Mouse (Mus musculus) testis, postnatal 10 days (tissue): ENCODE data around the gene Atp6v1g2.
A peak's percentile ranks its signal among the peaks of the same experiment; 100 is the strongest.

ENCODE experiments used
- DNase-seq: peaks from one replicate; pipeline ENCODE4 v3.0.0; 2021; ENCODE audit warnings: low spot score

The Atp6v1g2 gene

DNA sequence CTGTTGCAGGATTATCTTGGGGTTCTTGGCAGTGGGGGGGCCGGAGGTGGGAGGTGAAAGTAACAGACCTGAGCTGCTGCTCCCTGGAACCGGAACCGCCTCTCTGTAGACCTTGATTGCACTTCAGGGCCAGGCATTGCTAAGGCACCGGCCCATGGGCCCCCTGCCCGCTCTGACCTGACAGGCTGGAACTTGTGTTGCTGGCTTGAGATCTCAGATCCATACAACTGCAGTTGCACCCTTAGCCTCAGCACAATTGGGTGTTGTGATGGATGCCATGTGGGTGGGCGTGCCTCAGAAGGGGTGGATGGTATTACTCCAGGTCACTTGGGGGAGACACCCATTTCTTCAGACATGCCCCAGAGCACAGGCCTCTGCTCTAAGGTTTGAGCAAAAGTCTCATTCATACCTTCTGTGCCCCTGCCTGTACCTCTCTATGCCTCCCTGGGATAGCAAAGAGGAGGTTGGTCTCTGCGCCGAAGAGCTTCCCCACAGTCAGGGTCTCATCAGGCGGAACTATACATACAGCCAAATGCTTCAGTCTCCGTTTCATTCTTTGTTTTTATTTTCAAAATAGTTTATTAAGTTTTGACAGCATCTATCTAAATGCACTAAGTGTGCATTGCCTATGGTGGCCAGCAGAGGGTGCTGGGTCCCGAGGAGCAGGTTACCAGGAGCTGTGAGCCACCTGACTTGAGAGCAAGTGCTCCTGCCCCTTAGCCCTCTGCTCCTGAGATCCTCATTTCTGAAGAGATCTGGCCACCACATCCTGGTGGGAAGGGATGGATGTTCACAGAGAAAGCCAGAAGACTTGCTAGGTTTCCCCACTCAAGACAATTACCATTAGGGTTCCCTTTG is 21.0 kb downstream of the Atp6v1g2 start:
- DNase-seq, result peak; percentile 81

DNA sequence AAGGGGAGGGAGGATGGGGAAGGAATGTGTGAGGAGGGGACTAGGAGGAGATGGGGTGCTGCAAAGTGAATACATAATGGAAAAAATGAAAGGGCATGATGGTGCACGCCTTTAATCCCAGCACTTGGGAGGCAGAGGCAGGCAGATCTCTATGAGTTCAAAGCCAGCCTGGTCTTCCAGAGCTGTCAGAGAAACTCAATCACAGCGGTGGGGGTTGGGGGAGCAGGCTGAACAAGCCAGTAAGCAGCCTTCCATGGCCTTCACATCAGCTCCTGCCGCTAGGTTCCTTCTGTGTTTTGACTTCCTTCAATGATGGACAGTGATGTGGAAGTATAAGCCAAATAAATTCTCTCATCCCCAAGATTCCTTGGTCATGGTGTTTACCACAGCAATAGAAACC is 21.8 kb downstream of the Atp6v1g2 start:
- no peak for DNase-seq

- DNase-seq, result no peak
These were observed 22.2 kb downstream of the Atp6v1g2 start for GRCm38 (mm10) chr17:35255704-35256103.

DNA sequence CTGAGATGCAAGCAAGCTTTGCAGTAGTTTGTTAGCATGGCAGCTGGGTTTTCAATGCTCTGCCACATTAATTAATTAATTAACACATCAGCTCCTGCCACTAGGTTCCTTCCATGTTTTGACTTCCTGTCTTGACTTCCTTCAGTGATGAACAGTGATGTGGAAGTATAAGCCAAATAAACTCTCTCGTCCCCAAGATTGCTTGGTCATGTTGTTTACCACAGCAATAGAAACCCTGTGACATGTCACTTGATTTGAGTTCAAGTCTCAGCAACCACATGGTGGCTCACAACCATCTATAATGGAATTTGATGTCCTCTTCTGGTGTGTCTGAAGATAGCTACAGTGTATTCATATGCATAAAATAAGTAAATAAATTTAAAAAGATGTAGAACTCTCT is 23.9 kb downstream of the Atp6v1g2 start:
- DNase-seq, result no peak

GRCm38 (mm10) chr17:35257824-35258491 is 24.5 kb downstream of the Atp6v1g2 start:
- DNase-seq, result peak; percentile 95

- DNase-seq, result no peak
These were observed 25.3 kb downstream of the Atp6v1g2 start for GRCm38 (mm10) chr17:35258492-35259478.

DNA sequence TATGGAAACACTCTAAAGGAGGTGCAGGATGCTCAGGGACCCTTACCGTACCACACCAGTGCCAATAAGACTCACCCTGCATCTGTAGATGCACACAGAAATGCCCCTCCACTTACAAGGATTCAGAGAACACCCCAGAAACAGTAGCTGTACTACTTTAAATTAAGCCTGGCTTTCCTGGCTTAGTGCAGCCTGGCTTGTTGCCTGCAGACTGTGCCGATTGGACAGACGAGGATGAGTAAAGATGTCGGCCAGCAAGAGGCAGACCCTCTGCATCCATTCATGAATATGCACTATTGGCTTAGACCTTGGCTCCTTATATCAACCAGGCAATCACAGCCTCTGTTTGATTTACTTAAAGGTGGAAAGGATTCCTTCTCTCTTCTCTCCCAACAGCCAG is 26.2 kb downstream of the Atp6v1g2 start:
- no peak for DNase-seq

DNA sequence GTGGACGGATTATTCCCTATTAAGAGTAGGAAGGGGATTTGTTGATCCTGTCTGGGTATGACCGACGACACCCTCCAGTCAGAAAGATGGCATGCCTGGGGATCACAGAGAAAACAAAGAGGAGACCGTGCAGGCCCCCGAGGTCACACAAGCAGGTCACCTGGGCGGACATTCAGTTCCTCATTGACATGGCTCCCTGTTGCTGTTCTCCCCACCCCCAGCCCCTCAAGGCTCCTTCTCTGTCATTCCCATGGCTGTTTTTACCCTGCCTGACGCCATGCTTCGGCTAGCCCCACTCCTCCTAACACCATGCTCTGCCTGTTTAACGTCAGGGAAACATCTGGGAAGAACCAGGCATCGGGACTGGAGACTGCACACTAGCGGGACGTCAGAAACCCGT is 28.2 kb downstream of the Atp6v1g2 start:
- no peak for DNase-seq

GRCm38 (mm10) chr17:35262664-35263522 is 29.4 kb downstream of the Atp6v1g2 start, which contains the start of gene H2-D1:
TSS of gene H2-D1 (plus strand) at chr17:35262730.
- DNase-seq, result peak; percentile 99

DNA sequence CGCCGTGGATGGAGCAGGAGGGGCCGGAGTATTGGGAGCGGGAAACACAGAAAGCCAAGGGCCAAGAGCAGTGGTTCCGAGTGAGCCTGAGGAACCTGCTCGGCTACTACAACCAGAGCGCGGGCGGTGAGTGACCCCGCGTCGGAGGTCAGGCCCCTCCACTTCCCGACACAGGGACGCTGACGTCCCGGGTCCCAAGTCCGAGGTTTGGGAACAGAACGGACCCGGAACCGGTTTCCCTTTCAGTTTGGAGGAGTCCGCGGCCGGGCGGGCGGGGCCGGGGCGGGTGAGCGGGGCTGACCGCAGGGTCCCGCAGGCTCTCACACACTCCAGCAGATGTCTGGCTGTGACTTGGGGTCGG is 30.0 kb downstream of the Atp6v1g2 start:
- DNase-seq, result no peak

DNA sequence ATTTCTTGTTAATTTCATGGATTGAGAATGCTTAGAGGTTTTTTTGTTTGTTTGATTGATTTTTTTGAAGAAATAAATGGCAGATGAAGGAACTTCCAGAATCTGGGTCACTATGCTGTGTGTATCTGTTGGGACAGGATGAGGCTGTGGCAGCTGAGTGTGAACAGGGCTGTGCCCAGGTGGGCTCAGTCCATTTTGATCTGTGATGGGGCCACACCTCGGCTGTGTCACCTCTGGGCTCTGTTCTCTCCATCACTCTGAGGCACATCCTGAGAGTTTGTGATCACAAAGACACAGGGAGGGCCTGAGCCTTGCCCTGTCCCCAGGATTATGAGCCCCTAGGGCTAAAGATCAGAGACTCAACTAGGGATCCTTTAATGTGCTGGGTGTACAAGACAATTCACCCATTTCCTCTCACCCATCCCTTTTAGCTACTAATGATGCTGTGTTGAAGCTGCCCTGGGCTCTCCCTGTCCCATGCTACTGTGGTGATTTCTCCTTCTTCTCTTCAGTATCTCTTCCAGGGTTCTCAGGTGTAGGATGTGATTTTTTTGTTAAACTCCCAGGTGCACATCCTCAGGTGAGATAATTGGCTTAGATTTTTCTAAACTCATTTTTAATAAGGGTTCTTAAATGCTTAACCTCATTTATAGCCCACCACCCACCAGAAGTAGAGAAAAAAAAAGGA is 34.1 kb downstream of the Atp6v1g2 start:
- DNase-seq, result no peak

DNA sequence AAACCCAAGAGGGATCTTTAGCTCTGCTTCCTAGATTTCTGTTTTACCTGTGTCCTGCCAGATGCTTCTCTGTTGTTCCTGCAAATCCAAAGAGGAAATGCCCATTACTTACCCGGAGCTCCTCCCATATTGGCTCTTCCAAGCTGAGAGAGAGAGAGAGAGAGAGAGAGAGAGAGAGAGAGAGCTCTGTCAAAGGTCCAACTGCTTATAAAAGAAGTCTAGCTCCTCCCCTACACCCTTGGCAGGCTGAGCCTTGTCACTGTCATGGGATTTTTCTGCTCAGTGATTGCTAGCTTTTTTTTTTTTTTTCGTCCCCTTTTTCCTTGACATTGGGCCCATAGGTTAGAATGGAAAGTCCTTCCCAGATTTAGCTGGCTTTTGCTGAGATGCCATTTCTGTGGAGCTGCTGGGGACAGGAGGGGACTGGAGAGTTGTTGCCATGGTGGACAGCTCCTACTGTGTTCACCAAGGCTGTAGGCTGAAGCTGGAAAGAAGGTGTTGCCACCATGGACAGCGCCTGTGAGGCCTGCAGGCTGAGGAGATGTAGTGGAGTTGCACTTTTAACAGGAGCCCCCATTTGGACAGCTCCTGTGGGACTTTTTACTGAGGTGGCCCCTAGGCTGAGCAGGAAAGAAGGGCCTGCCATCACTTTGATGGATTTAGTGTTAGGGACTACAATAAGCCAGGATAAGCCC is 36.3 kb downstream of the Atp6v1g2 start:
- peak; percentile 81 for DNase-seq

- no peak for DNase-seq
These were observed 38.8 kb downstream of the Atp6v1g2 start for GRCm38 (mm10) chr17:35272249-35272648.

GRCm38 (mm10) chr17:35274770-35275169 is 41.3 kb downstream of the Atp6v1g2 start:
- peak; percentile 95 for DNase-seq

DNA sequence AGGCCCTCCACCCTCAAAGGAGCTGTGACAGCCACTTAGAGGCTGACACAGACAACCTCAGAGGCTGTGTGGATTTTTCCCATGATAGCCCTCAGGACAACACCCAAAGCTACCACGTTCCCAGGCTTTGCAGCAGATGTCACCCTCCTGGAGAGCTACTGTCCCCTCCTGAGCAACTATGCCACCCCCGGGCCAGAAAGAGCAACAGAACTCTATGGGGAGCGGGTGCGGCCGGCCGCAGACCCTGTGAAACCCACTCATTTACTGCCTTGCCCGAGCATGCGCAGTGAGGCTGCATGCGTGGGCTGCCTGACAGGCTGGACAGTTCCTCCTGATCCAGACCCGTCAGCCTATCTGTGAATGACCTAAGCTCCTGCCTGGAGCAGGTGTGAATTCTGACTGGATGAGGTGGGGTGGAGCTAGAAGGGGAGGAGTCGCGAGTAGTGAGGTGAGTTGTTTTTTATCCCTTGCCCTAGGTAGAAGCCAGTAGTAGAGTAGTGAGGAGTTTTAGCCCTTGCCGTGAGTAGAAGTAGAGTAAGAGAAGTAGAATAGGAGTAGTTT is 42.9 kb downstream of the Atp6v1g2 start:
- DNase-seq, result no peak

- DNase-seq, result no peak
These were observed 44.6 kb downstream of the Atp6v1g2 start for GRCm38 (mm10) chr17:35278049-35278448.

DNA sequence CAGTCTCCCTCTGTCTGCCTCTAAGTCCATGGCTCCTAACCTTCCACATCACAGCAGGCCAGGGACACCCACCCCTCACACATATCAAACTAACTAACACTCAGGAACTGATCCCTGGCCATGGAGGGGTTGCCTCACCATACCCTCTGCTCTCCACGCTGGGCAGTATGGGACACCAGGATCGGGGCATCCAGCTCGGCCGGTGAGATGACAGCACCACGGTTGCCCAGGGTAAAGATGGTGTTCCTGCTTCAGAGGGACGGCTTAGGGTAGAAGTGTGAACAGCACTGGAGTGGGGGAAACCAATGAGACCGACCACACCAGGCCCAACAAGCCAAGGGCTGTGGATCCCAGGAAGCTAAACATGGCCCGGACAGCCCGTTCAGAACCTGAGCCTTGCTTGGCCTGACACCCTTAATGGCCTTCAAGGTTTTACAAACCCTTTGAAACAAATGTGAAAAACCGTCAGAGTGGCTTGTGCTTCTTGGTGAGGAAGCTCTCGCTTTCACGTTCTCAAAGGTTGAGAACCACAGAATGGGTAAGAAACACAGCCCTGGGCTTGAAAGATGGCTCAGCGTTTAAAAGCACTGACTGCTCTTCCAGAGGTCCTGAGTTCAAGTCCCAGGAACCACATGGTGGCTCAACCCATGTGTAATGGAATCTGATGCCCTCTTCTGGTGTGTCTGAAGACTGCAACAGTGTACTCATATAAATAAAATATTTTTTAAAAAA is 45.7 kb downstream of the Atp6v1g2 start:
- no peak for DNase-seq

DNA sequence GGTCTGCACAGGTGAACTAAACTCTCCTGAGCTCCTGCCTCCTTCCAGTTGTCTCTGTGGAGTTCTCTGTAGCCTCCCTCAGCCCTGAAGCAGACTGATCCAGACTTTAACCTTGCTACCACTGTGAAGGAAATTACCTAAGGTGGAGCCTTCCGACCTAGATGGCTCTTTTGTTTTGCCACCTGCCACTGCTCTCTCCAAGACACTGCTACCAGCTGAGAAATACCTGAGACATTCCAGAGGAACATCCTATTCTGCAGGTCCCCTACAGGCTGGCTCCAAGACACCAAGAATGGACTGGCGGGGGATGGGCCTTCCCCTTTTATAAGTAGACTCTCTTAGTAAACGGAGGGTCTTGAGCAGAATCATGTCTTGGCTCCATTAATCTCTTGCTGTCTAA is 46.8 kb downstream of the Atp6v1g2 start:
- DNase-seq, result no peak

DNA sequence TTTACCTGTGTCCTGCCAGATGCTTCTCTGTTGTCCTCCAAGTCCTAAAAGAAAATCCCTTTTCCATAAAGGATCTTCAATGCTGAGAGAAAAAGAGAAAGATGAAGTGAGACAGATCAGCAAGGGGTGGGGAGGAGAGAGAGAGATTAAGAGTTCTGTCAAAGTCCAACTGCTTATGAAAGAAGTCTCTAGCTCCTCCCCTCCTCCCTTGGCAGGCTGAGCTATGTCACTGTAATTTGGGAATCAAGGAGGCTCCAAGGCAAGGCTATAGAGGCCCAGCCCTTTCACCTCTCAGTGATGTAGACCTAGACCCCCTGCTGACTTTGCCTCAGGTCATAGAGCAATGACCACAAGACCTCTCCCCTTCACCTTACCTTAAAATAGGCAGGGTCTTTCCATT is 52.0 kb downstream of the Atp6v1g2 start:
- no peak for DNase-seq
